Mouse (Mus musculus) midbrain, embryonic 16.5 days (tissue): ENCODE measurements around the gene Itpk1. TPM values are rescaled to one million over a fixed set of nuclear protein-coding genes. Genes with fewer than 3 reads are reported as not detected.

ENCODE experiments used
- ATAC-seq: fragments of 200-750 bp; cut with Nextera tagmentation; 2 replicates; pipeline ENCODE4 v1.8.0; 2017; ENCODE audit warnings: moderate TSS enrichment
- H3K27ac ChIP-seq: fragments of 300-500 bp; sonication (generic); 2 replicates; pipeline ENCODE4 v1.5.1; 2014; ENCODE audit warnings: mild to moderate bottlenecking, low read length, mixed read lengths
- H3K27me3 ChIP-seq: fragments of 300-500 bp; sonication (generic); 2 replicates; pipeline ENCODE4 v1.6.1; 2014; ENCODE audit warnings: low read depth, low read length, mixed read lengths; ENCODE audit not compliant: control insufficient read depth, insufficient read depth
- H3K36me3 ChIP-seq: fragments of 300-500 bp; sonication (generic); 2 replicates; pipeline ENCODE4 v1.6.1; 2014; ENCODE audit warnings: mild to moderate bottlenecking, low read length, moderate library complexity, mixed read lengths; ENCODE audit not compliant: control insufficient read depth, insufficient read depth
- H3K4me1 ChIP-seq: fragments of 300-500 bp; sonication (generic); 2 replicates; pipeline ENCODE4 v1.6.1; 2014; ENCODE audit warnings: mild to moderate bottlenecking, low read length, mixed read lengths; ENCODE audit not compliant: control insufficient read depth, insufficient read depth
- H3K4me2 ChIP-seq: fragments of 300-500 bp; sonication (generic); 2 replicates; pipeline ENCODE4 v1.6.1; 2014; ENCODE audit warnings: mild to moderate bottlenecking, low read length, mixed read lengths
- H3K4me3 ChIP-seq: fragments of 300-500 bp; sonication (generic); 2 replicates; pipeline ENCODE4 v1.5.1; 2014; ENCODE audit warnings: low read depth, mild to moderate bottlenecking, low read length, moderate library complexity, mixed read lengths
- H3K9ac ChIP-seq: fragments of 300-500 bp; sonication (generic); 2 replicates; pipeline ENCODE4 v1.6.1; 2014; ENCODE audit warnings: low read depth, low read length, mixed read lengths
- H3K9me3 ChIP-seq: fragments of 300-500 bp; sonication (generic); replicated peaks from 2 replicates; pipeline ENCODE4 v1.6.1; 2014; ENCODE audit warnings: mild to moderate bottlenecking, low read length, mixed read lengths; ENCODE audit not compliant: control insufficient read depth, poor library complexity, severe bottlenecking
- WGBS: fragments of 180-500 bp; shearing (Covaris S2); extraction: QIAGEN DNeasy Blood & Tissue Kit; methylation state at CpG from one replicate; pipeline ENCODE4 v1.1.7; 2014; 5-methylcytosine and 5-hydroxymethylcytosine counted together
- polyA plus RNA-seq: library from polyadenylated mRNA; unstranded; fragments of >200 nt; fragmentation: Nextera tagmentation; extraction: Ambion mirVana; gene quantifications from 2 replicates; pipeline ENCODE4 v1.2.1, GENCODE M21; 2015

Gene Itpk1
- polyA plus RNA-seq, 1 experiment from 2014 or later = 39.3 TPM

DNA sequence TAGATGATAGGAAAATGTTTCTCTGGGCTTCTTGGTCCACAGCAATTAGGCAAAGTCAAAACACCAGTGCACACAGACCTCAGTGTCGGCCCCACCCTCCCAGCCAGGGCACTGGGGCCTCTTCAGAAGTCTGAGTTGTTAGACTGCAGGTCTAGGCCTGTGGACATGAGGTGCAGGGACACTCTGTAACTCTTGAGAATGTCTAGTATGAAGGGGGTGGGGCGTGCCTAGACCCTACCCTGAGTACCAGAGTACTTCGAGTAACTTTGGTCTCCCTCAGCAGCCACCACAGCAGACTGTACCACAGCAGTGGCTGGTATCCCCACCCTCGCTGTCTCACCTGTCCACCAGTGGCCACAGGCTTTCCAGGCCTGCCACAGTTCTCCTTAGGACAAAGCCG lies 18.4 kb downstream of the Itpk1 start:
- peaks cover 22% of the 10 kb centered on the region for H3K4me1 ChIP-seq
- no peaks in the 10 kb centered on the region for H3K27me3 ChIP-seq
- WGBS = 97% methylated on average over 5 of the region's 5 CpGs
- no peak overlapping the region for H3K4me3 ChIP-seq
- H3K27ac ChIP-seq = no peak overlapping the region
- no peak overlapping the region for H3K4me2 ChIP-seq
- ATAC-seq = no peak
- H3K9ac ChIP-seq = no peak overlapping the region
- H3K9me3 ChIP-seq = no peaks in the 10 kb centered on the region
- H3K36me3 ChIP-seq = no peaks in the 10 kb centered on the region

DNA sequence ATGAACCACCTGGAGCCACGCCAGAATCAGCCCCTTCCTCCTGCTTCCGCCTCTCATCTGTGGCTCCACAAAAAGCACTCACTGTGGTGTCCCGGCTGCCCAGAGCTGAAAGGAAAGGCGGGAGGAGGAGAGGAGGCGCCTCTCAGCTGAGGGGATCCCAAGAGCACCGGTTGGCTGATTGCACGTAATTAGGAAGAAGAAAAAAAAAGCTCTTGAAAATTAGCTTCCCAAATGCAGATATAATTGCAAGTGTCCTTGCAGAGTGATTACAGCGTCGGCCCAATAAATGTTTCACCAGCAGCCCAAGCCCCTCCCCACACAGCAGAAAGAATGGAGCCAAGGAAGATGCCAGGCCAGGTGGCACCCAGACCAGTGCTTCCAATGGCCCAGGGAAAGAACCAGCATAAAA lies 19.2 kb downstream of the Itpk1 start:
- ATAC-seq = no peak
- WGBS = 26% methylated on average over 9 of the region's 9 CpGs
- H3K4me2 ChIP-seq = peak overlapping the region; percentile 9; the same call in 1 of the 2 replicates
- H3K4me1 ChIP-seq = peaks cover 22% of the 10 kb centered on the region
- H3K36me3 ChIP-seq = no peaks in the 10 kb centered on the region
- peak overlapping the region; percentile 69 for H3K27ac ChIP-seq
- H3K4me3 ChIP-seq = no peak overlapping the region
- no peaks in the 10 kb centered on the region for H3K9me3 ChIP-seq
- 0 out of 2 replicates have a peak overlapping the region, but pooled peaks have one; percentile 1 for H3K9ac ChIP-seq
- no peaks in the 10 kb centered on the region for H3K27me3 ChIP-seq

DNA sequence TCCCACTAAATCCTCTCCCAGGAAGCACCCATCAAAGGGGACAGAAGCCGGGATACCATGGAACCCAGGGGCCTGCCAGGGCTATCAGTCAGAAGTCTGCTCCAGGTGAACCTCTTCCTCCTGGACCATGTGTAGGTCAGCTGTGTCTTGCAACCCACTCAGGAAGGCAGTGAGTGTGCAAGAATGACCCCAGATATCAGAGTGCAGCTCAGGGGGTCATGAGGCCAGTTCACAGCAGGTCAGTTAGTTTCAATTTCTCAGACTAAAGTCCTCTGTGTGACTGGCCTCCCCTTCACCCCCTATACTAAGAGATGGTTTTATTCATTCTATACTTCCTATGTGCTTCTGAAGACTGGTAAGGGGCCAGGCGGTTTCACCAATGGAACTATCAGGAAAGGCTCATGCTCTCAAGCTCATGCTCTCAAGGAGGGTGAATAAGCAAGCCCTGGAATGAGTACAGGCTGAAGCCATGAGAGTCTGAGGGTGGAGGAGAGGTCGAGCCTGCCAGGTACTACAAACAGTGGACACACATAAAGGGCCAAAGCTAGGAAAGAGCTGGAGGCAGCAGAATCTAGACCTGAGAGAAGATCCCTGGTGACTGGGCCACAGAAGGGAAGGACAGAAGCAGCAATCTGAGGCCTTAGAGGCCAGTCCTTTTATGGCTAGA lies 19.9 kb downstream of the Itpk1 start:
- no peaks in the 10 kb centered on the region for H3K36me3 ChIP-seq
- H3K9me3 ChIP-seq = no peaks in the 10 kb centered on the region
- 76% methylated on average over 3 of the region's 3 CpGs for WGBS
- H3K4me1 ChIP-seq = peaks cover 22% of the 10 kb centered on the region
- H3K27me3 ChIP-seq = no peaks in the 10 kb centered on the region
- H3K27ac ChIP-seq = peak overlapping the region; percentile 69
- ATAC-seq = no peak
- peak overlapping the region; percentile 9; the same call in 1 of the 2 replicates for H3K4me2 ChIP-seq
- H3K9ac ChIP-seq = no peak overlapping the region
- no peak overlapping the region for H3K4me3 ChIP-seq

DNA sequence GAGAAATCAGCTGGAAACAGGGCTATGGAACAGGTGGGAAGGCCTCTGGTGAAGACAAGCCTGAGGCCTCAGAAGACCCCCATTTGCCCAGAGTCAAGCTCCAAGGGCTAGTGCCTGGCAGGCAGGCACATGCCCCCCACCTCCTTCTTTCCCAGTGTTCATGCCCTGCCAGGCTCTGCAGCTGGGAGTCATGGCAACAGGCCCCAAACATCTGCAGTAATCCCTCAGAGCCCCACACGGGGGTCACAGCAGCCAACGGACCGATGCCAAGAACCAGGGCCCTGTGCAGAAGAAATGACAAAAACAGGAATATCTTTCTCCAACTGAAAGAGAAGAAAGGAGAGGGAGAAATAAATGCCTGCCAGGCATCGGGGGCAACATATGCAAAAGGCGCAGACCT lies 20.8 kb downstream of the Itpk1 start:
- no peak overlapping the region for H3K9ac ChIP-seq
- H3K27ac ChIP-seq = no peak overlapping the region
- H3K36me3 ChIP-seq = no peaks in the 10 kb centered on the region
- ATAC-seq = no peak; the same call in 1 of the 2 replicates
- H3K4me3 ChIP-seq = no peak overlapping the region
- peaks cover 22% of the 10 kb centered on the region for H3K4me1 ChIP-seq
- 37% methylated on average over 5 of the region's 5 CpGs for WGBS
- H3K27me3 ChIP-seq = no peaks in the 10 kb centered on the region
- no peaks in the 10 kb centered on the region for H3K9me3 ChIP-seq
- H3K4me2 ChIP-seq = no peak overlapping the region

DNA sequence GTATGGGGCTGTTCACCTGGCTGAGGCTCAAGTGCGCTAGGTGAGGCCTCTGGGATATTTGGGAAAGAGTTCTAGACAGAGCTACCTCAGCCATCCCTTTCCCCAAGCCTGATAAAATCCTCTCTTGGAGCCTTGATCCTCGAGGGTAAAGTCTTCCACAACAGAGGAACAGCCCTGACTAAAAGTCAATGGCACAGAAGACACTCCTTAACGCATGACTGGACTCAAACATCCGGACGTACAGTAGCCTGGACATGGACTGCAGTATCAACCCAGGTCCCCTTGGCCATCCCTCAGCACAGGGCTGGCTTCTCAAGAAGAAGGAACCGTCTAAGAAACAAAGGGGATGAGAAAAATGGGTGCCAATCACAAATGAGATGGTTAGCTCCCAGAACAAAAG lies 21.3 kb downstream of the Itpk1 start:
- no peaks in the 10 kb centered on the region for H3K36me3 ChIP-seq

DNA sequence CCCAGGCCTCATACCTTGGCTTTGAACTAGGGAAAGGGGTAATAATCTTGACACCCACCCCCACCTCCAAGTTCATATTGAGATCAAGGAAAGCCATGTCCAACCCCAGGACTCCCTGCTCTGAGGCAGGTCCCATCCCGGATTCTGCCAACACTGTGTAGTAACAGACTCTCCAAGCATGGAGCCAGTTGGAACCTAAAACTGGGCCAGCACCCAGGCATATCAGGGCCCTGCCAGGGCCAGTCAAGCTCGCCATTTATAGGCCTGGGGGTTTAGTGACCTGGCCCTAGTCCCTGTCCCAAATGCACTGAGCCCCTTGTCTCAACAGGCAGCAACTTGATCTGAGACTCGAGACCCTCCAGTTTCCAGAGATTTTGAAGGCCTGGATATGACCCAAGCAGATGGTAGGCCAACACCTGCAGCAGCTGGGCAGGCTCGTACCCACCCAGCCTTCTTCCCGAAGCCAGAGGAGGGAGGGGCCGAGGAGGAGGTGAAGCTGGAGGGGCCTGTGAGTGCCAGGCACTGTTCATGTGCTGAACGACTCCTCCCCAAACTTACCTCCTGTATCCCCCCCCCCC lies 21.9 kb downstream of the Itpk1 start:
- Histone ChIP-seq H3K36me3 (no peaks in the 10 kb centered on the region), H3K9me3 (no peaks in the 10 kb centered on the region), H3K4me3 (no peak overlapping the region), H3K9ac (no peak overlapping the region), H3K27me3 (no peaks in the 10 kb centered on the region), H3K27ac (no peak overlapping the region), H3K4me2 (no peak overlapping the region), H3K4me1 (peaks cover 22% of the 10 kb centered on the region)
- no peak for ATAC-seq
- WGBS = 74% methylated on average over 7 of the region's 7 CpGs

More for the DNA sequence above, 21.3 kb downstream of the Itpk1 start:
- no peak overlapping the region for H3K27ac ChIP-seq
- no peaks in the 10 kb centered on the region for H3K27me3 ChIP-seq
- H3K4me2 ChIP-seq = no peak overlapping the region
- peaks cover 22% of the 10 kb centered on the region for H3K4me1 ChIP-seq
- no peaks in the 10 kb centered on the region for H3K9me3 ChIP-seq
- no peak overlapping the region for H3K4me3 ChIP-seq
- 67% methylated on average over 6 of the region's 6 CpGs for WGBS
- ATAC-seq = no peak
- no peak overlapping the region for H3K9ac ChIP-seq

DNA sequence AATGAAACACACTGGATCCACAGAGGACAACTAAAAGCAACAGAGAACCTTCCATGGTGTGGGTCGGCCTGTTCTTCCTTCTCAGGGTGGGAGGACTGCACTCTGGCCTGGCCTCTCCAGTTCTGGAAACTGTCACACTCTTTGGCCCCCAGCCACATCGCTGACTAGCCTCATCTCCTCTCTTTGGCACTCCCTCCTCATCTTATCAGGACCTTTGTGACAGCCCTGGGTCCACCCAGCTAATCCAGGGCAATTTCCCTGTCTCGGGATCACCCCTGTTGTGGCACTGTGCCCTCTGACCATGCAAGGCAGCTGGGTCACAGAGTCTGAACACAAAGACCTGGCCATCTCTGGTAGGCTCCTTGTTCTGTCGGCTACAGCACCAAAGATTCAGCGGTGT lies 22.6 kb downstream of the Itpk1 start:
- 82% methylated on average over 5 of the region's 5 CpGs for WGBS

DNA sequence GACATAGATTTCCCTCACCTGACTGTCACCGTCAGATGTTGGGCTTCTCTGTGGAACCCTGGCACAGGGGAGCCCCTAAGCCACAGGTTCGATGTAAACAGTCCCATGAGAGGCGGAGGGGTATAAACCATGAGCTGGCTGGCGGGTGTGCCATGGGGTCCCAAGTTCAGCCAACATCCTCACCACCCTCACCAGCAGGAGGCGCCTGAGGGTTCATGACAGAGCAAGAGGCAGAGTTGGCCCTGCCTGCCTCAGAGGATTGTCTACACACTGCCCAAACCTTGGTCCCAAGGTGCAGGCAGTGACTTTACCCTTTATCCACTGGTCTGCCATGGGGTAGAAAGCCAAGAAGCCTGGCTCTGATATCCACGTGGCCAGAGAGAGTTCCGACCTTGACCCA lies 23.1 kb downstream of the Itpk1 start:
- peaks cover 22% of the 10 kb centered on the region for H3K4me1 ChIP-seq

More for the DNA sequence above, 22.6 kb downstream of the Itpk1 start:
- no peak overlapping the region for H3K9ac ChIP-seq
- H3K27ac ChIP-seq = no peak overlapping the region
- no peaks in the 10 kb centered on the region for H3K27me3 ChIP-seq
- no peaks in the 10 kb centered on the region for H3K36me3 ChIP-seq
- no peak overlapping the region for H3K4me2 ChIP-seq
- peaks cover 22% of the 10 kb centered on the region for H3K4me1 ChIP-seq
- H3K4me3 ChIP-seq = no peak overlapping the region
- H3K9me3 ChIP-seq = no peaks in the 10 kb centered on the region
- ATAC-seq = no peak

DNA sequence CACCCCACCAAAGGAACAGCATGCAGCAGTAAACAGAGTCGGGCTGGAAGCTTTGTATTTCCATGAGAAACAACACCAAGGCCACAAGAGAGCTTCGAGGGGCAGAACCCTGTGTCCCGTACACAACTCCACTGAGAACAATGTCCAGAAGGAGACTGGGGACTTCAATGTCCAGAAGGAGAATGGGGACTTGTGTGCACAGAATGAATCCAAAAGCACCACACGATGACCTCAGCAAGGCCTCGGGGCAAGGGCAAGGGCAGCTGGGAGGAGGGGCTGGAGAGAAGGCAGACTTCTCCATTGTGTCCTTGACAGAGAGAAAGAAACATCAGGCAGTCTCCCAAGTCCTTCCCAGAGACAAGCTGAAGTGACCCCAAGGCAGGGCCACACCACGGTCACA lies 25.9 kb downstream of the Itpk1 start:
- 35% methylated on average over 6 of the region's 6 CpGs for WGBS
- Histone ChIP-seq H3K36me3 (0 out of 2 replicates have a peak, but pooled peaks cover 5% of the 10 kb centered on the region), H3K9me3 (no peaks in the 10 kb centered on the region), H3K4me3 (no peak overlapping the region), H3K4me2 (no peak overlapping the region), H3K4me1 (peaks cover 2% of the 10 kb centered on the region; the same call in 1 of the 2 replicates), H3K9ac (no peak overlapping the region), H3K27me3 (no peaks in the 10 kb centered on the region), H3K27ac (no peak overlapping the region)
- no peak for ATAC-seq

More for the DNA sequence above, 23.1 kb downstream of the Itpk1 start:
- Histone ChIP-seq H3K27me3 (no peaks in the 10 kb centered on the region), H3K27ac (no peak overlapping the region), H3K9ac (no peak overlapping the region), H3K36me3 (no peaks in the 10 kb centered on the region), H3K9me3 (no peaks in the 10 kb centered on the region), H3K4me3 (no peak overlapping the region), H3K4me2 (no peak overlapping the region)
- WGBS = 83% methylated on average over 7 of the region's 7 CpGs
- no peak for ATAC-seq
